In genomic region chr2:127652335-127652734, GRCm38 (mm10) we compare ENCODE assay signal across 24 mouse cellular contexts. TPM values are rescaled to one million over a fixed set of nuclear protein-coding genes. Genes with fewer than 3 reads are reported as not detected.
DNase-seq lines count a peak whose midpoint lies in the region; ATAC-seq and TF ChIP-seq lines count a peak whose summit lies in the region.
"Had no signal": no experiment of that assay in that cellular context is flagged by ENCODE, and none has a peak within 500 bp of the region (broad histone marks: within the 10 kb centered on the region; RNA-seq: fewer than 3 reads in every experiment).

No protein-coding gene starts in this region.

- H3K4me2 ChIP-seq in kidney, embryonic 15.5 days = peak overlapping the region; percentile 22; the same call in 1 of the 2 replicates
- no peak overlapping the region for H3K4me2 ChIP-seq in lung, embryonic 14.5 days
- H3K4me2 ChIP-seq in forebrain, embryonic 16.5 days (ENCODE audit: low read length) = no peak overlapping the region
- H3K4me2 ChIP-seq in forebrain, embryonic 15.5 days (replicated peaks) = no peak overlapping the region
- H3K4me2 ChIP-seq: embryonic facial prominence, embryonic 15.5 days; heart, embryonic 15.5 days had no signal

- H3K27ac ChIP-seq in kidney, adult 2 months (ENCODE audit: insufficient read depth, low read depth, low read length) = peak overlapping the region; percentile 83
- peak overlapping the region; percentile 89 for H3K27ac ChIP-seq in kidney, embryonic 15.5 days
- H3K27ac ChIP-seq in lung, embryonic 14.5 days (ENCODE audit: low read depth) = peak overlapping the region; percentile 51; the same call in 1 of the 2 replicates
- no peak overlapping the region for H3K27ac ChIP-seq in forebrain, embryonic 16.5 days (ENCODE audit: low read length)
- H3K27ac ChIP-seq in forebrain, embryonic 15.5 days (replicated peaks) = no peak overlapping the region
- H3K27ac ChIP-seq: embryonic facial prominence, embryonic 15.5 days; gastrocnemius, adult 2 months; heart, embryonic 15.5 days; left cerebral cortex, adult 2 months; limb, embryonic 10.5 days; midbrain, embryonic 10.5 days had no signal

- TF ChIP-seq POLR2A in kidney, adult 2 months (IDR thresholded peaks at IDR 0.05; ENCODE audit: low read depth, low read length) = no peak

- H3K9ac ChIP-seq in kidney, embryonic 15.5 days = no peak overlapping the region
- H3K9ac ChIP-seq in lung, embryonic 14.5 days = no peak overlapping the region
- H3K9ac ChIP-seq in forebrain, embryonic 16.5 days (replicated peaks; ENCODE audit: low read depth, low read length) = no peak overlapping the region
- H3K9ac ChIP-seq in forebrain, embryonic 15.5 days (replicated peaks) = no peak overlapping the region
- H3K9ac ChIP-seq: embryonic facial prominence, embryonic 15.5 days; heart, embryonic 15.5 days; liver, postnatal 0 days had no signal

- H3K4me1 ChIP-seq in kidney, adult 2 months (ENCODE audit: control insufficient read depth, insufficient read depth, low read length) = peaks cover 12% of the 10 kb centered on the region
- H3K4me1 ChIP-seq in kidney, embryonic 15.5 days = peaks cover 30% of the 10 kb centered on the region
- H3K4me1 ChIP-seq in lung, embryonic 14.5 days (ENCODE audit: insufficient read depth) = no peaks in the 10 kb centered on the region
- peaks cover 7% of the 10 kb centered on the region for H3K4me1 ChIP-seq in forebrain, embryonic 16.5 days (replicated peaks; ENCODE audit: control insufficient read depth, insufficient read depth, low read length)
- peaks cover 10% of the 10 kb centered on the region for H3K4me1 ChIP-seq in forebrain, embryonic 15.5 days

- H3K36me3 ChIP-seq in kidney, adult 2 months (ENCODE audit: control insufficient read depth, insufficient read depth, low read length) = no peaks in the 10 kb centered on the region
- H3K36me3 ChIP-seq in kidney, embryonic 15.5 days = no peaks in the 10 kb centered on the region
- H3K36me3 ChIP-seq in lung, embryonic 14.5 days (ENCODE audit: insufficient read depth) = no peaks in the 10 kb centered on the region
- no peaks in the 10 kb centered on the region for H3K36me3 ChIP-seq in forebrain, embryonic 16.5 days (ENCODE audit: control insufficient read depth, insufficient read depth)
- no peaks in the 10 kb centered on the region for H3K36me3 ChIP-seq in forebrain, embryonic 15.5 days
- H3K36me3 ChIP-seq: embryonic facial prominence, embryonic 15.5 days; heart, embryonic 15.5 days; limb, embryonic 10.5 days; midbrain, embryonic 10.5 days had no signal

- ATAC-seq in kidney, embryonic 15.5 days (replicated peaks; ENCODE audit: low FRiP score) = no peak
- ATAC-seq in lung, embryonic 14.5 days (ENCODE audit: insufficient read depth) = peak; percentile 39; the same call in 1 of the 2 replicates
- ATAC-seq in forebrain, embryonic 16.5 days = no peak
- no peak for ATAC-seq in forebrain, embryonic 15.5 days (replicated peaks)
- ATAC-seq: hindbrain, embryonic 16.5 days; liver, postnatal 0 days had no signal

- peak overlapping the region; percentile 28 for H3K4me3 ChIP-seq in kidney, adult 2 months (ENCODE audit: insufficient read depth, low read depth, low read length)
- no peak overlapping the region for H3K4me3 ChIP-seq in kidney, embryonic 15.5 days (replicated peaks)
- no peak overlapping the region for H3K4me3 ChIP-seq in lung, embryonic 14.5 days (ENCODE audit: low read depth, low read length)
- no peak overlapping the region for H3K4me3 ChIP-seq in forebrain, embryonic 16.5 days (replicated peaks; ENCODE audit: low read length)
- H3K4me3 ChIP-seq in forebrain, embryonic 15.5 days = no peak overlapping the region
- H3K4me3 ChIP-seq: embryonic facial prominence, embryonic 15.5 days; gastrocnemius, adult 2 months; heart, embryonic 15.5 days; left cerebral cortex, adult 2 months; limb, embryonic 10.5 days; midbrain, embryonic 10.5 days had no signal

- peak; percentile 60 for DNase-seq in kidney, adult 2 months
- DNase-seq in lung, embryonic 14.5 days = peak; percentile 69
- peak; percentile 65 for DNase-seq in lung, postnatal 36 days
- DNase-seq in layer of hippocampus, adult 9-10 months (ENCODE audit: low spot score) = no peak
- DNase-seq: adrenal gland, postnatal 36 days; B cell, adult 2 months; cerebellum, adult 11-12 months; cerebellum, postnatal 14 days; gastrocnemius, adult 2 months; heart, adult 18-20 months; heart, postnatal 4 days; layer of hippocampus, adult 9-11 months; liver, postnatal 0 days; right cerebral cortex, adult 18-20 months; thymus, postnatal 36 days had no signal

- no peak for TF ChIP-seq CTCF in kidney, adult 2 months (conservative IDR thresholded peaks at IDR 0.05; ENCODE audit: insufficient read depth, insufficient read length, low read depth, low read length)
- no peak for TF ChIP-seq CTCF in lung, embryonic 14.5 days (IDR thresholded peaks at IDR 0.05; ENCODE audit: low read depth)

- no peaks in the 10 kb centered on the region for H3K9me3 ChIP-seq in kidney, embryonic 15.5 days (replicated peaks)
- H3K9me3 ChIP-seq in lung, embryonic 14.5 days (ENCODE audit: low read depth, low read length) = no peaks in the 10 kb centered on the region
- no peaks in the 10 kb centered on the region for H3K9me3 ChIP-seq in forebrain, embryonic 16.5 days (ENCODE audit: control insufficient read depth, low read length)
- H3K9me3 ChIP-seq in forebrain, embryonic 15.5 days = no peaks in the 10 kb centered on the region
- H3K9me3 ChIP-seq: embryonic facial prominence, embryonic 15.5 days; heart, embryonic 15.5 days; limb, embryonic 10.5 days; midbrain, embryonic 10.5 days had no signal

- no peaks in the 10 kb centered on the region for H3K27me3 ChIP-seq in kidney, adult 2 months (replicated peaks; ENCODE audit: control insufficient read depth, insufficient read depth, low read length)
- peaks cover 53% of the 10 kb centered on the region for H3K27me3 ChIP-seq in kidney, embryonic 15.5 days
- peaks cover 38% of the 10 kb centered on the region for H3K27me3 ChIP-seq in lung, embryonic 14.5 days (ENCODE audit: insufficient read depth, low read length)
- peaks cover 33% of the 10 kb centered on the region for H3K27me3 ChIP-seq in forebrain, embryonic 16.5 days (replicated peaks; ENCODE audit: control insufficient read depth, insufficient read depth, low read length)
- peaks cover 42% of the 10 kb centered on the region for H3K27me3 ChIP-seq in forebrain, embryonic 15.5 days

RNA-seq across cellular contexts. Expression of gene Mal, which starts 4.2 kb away (rescaled TPM):
- polyA plus RNA-seq in kidney, adult 2 months (2012; rRNA removed) = 91.2 and 91.5 TPM in 2 replicates
- polyA plus RNA-seq in kidney, embryonic 15.5 days (2015; fragmentation: Nextera tagmentation; extraction: Ambion mirVana) = 38.4 and 47.3 TPM in 2 replicates
- polyA plus RNA-seq in lung, embryonic 14.5 days (2014; fragmentation: Nextera tagmentation; extraction: Ambion mirVana) = 3.3 and 4.8 TPM in 2 replicates
- polyA plus RNA-seq in forebrain, embryonic 16.5 days (2015; fragmentation: Nextera tagmentation; extraction: Ambion mirVana) = 0.72 and 1.8 TPM in 2 replicates
- 1.0 and 1.4 TPM in 2 replicates for polyA plus RNA-seq in forebrain, embryonic 15.5 days (2015; fragmentation: Nextera tagmentation; extraction: Ambion mirVana)

Comparison
In these comparisons a context has a peak if more than half of its experiments do, and no peak if none do; other contexts are left out.
1. H3K27ac ChIP-seq: peak in kidney, adult 2 months (single experiment), kidney, embryonic 15.5 days (single experiment) and lung, embryonic 14.5 days (single experiment); none in forebrain, embryonic 16.5 days (single experiment) and forebrain, embryonic 15.5 days (single experiment).